Mouse (Mus musculus) E14TG2a.4 (cell line): ENCODE data around the gene Gpi1.

Source experiments
- H3K27me3 ChIP-seq: 2 replicates; pipeline ENCODE4 v1.6.1; 2014; ENCODE audit warnings: low read length, control low read depth; ENCODE audit not compliant: insufficient read depth
- H3K36me3 ChIP-seq: 2 replicates; pipeline ENCODE4 v1.6.1; 2014; ENCODE audit warnings: low read length, control low read depth; ENCODE audit not compliant: insufficient read depth
- H3K4me1 ChIP-seq: replicated peaks from 2 replicates; pipeline ENCODE4 v1.6.1; 2014; ENCODE audit warnings: low read depth, low read length, control low read depth
- H3K4me3 ChIP-seq: replicated peaks from 2 replicates; pipeline ENCODE4 v1.5.1; 2014; ENCODE audit warnings: mild to moderate bottlenecking, low read length
- H3K9me3 ChIP-seq: 2 replicates; pipeline ENCODE4 v1.6.1; 2014; ENCODE audit warnings: low read length, control low read depth
- CTCF ChIP-seq: conservative IDR thresholded peaks from 2 replicates; pipeline ENCODE4 v1.5.1; 2014; ENCODE audit warnings: low read length
- NANOG ChIP-seq: IDR thresholded peaks from 2 replicates; pipeline ENCODE4 v1.6.1; 2014; ENCODE audit warnings: borderline replicate concordance, low read length, mixed read lengths
- POU5F1 ChIP-seq: IDR thresholded peaks from 2 replicates; pipeline ENCODE4 v1.6.1; 2014; ENCODE audit warnings: low read length, borderline replicate concordance

The Gpi1 gene

DNA sequence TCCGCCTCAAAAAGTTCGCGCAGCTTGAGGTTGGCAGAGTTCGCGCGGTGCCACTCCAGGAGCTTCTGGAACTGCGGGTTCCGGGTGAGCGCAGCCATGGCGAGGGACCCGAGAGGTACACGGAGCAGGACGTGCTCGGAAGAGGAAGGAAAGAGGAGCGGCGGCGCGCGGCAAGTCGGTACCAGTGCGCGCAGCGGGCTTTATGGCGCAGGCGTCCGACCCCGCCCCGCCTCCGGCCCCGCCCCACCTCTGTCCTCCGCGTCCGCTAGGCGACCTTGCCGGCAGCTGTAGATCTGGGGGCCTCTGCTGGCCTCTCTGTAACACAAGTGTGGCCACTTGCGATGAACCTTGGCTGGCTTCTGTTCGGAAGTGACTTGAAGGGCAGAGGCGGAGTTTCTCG is at the start of gene Gpi1:
Gene Gpi1, minus strand, starts transcription at position 221 of the 400 bp plus-strand sequence.
- peaks cover 74% of the 10 kb centered on the region for H3K4me1 ChIP-seq
- peak within 1 kb of the TSS; percentile 95 for H3K4me3 ChIP-seq
- H3K36me3 ChIP-seq = peaks cover 54% of the 10 kb centered on the region
- H3K27me3 ChIP-seq = no peaks in the 10 kb centered on the region
- no peak for TF ChIP-seq POU5F1
- TF ChIP-seq CTCF = no peak
- no peak for TF ChIP-seq NANOG
- no peaks in the 10 kb centered on the region for H3K9me3 ChIP-seq

DNA sequence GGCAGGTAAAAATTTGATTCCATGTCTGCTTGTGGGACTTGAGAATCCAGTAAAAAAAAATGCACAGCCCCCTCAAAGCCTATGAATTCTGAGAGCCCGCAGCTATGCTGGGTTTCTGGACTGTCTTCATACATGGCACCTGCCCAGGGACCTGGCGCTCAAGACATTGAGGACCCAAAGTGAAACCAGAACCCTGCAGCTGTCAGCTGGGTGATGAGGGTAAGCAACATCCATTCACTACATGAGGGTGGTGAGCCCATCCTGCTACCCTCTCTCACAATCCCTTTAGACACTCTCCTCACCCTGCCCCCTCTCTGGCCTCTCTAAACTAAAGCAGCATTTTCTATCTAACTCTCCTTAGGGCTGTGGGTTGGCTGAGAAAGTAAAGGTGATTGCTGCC is 47.5 kb upstream of the Gpi1 start:
- peaks cover 4% of the 10 kb centered on the region; the same call in 1 of the 2 replicates for H3K36me3 ChIP-seq
- H3K4me1 ChIP-seq = peaks cover 18% of the 10 kb centered on the region
- TF ChIP-seq CTCF = no peak
- TF ChIP-seq POU5F1 = no peak
- TF ChIP-seq NANOG = no peak
- no peaks in the 10 kb centered on the region for H3K27me3 ChIP-seq
- H3K4me3 ChIP-seq = no peak overlapping the region
- H3K9me3 ChIP-seq = no peaks in the 10 kb centered on the region

DNA sequence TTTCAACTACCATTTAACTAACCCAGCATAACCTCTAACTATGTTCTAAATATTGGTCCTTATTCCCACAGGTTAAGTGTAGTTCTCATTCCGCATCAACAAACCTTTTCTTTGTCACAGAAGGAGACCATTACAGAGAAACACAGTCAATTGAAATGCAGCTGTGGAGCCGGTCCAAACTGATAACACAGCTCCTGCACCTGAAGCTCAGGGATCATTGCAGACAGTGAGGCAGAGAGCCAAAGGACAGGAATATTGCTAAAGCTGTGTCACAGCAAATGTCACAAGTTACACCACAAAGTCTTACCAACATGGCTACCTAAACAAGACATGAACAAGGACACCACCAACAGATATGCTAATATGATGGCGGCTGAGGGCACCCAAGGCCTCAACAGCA is 45.9 kb upstream of the Gpi1 start:
- Histone ChIP-seq H3K36me3 (peaks cover 4% of the 10 kb centered on the region; the same call in 1 of the 2 replicates), H3K9me3 (no peaks in the 10 kb centered on the region), H3K27me3 (no peaks in the 10 kb centered on the region), H3K4me1 (peaks cover 31% of the 10 kb centered on the region), H3K4me3 (no peak overlapping the region)
- no peak for TF ChIP-seq POU5F1
- TF ChIP-seq CTCF = no peak
- TF ChIP-seq NANOG = no peak

DNA sequence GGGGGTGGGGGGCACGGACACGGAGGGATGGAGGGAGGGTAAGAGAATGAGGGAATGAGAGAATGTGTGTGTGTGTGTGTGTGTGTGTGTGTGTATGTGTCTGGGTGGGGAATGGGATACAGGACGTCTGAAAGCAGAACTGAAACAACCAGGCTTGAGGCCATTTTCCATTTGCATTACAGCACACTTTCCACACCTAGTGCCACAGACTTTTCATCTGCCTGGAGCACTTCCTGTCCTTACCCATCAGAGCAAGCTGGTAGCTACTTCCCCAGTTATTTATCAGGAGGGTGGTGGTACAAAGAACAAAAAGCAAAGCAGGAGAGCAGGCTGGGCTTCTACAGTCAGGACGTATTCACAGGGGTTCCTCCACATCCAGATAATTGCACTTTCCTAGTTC is 42.3 kb upstream of the Gpi1 start:
- no peak overlapping the region for H3K4me3 ChIP-seq
- H3K27me3 ChIP-seq = no peaks in the 10 kb centered on the region
- H3K9me3 ChIP-seq = no peaks in the 10 kb centered on the region
- TF ChIP-seq NANOG (no peak), POU5F1 (no peak), CTCF (no peak)
- H3K36me3 ChIP-seq = peaks cover 4% of the 10 kb centered on the region; the same call in 1 of the 2 replicates
- H3K4me1 ChIP-seq = peaks cover 58% of the 10 kb centered on the region

GRCm38 (mm10) chr7:34268463-34268862 is 38.3 kb upstream of the Gpi1 start:
- Histone ChIP-seq H3K9me3 (no peaks in the 10 kb centered on the region), H3K36me3 (peaks cover 3% of the 10 kb centered on the region), H3K4me3 (no peak overlapping the region), H3K4me1 (peaks cover 64% of the 10 kb centered on the region), H3K27me3 (no peaks in the 10 kb centered on the region)
- TF ChIP-seq NANOG (no peak), POU5F1 (no peak), CTCF (no peak)

GRCm38 (mm10) chr7:34266421-34266820 is 36.3 kb upstream of the Gpi1 start:
- Histone ChIP-seq H3K4me3 (no peak overlapping the region), H3K27me3 (no peaks in the 10 kb centered on the region), H3K4me1 (peaks cover 47% of the 10 kb centered on the region), H3K9me3 (no peaks in the 10 kb centered on the region), H3K36me3 (peaks cover 20% of the 10 kb centered on the region)
- no peak for TF ChIP-seq CTCF
- TF ChIP-seq POU5F1 = no peak
- TF ChIP-seq NANOG = no peak

DNA sequence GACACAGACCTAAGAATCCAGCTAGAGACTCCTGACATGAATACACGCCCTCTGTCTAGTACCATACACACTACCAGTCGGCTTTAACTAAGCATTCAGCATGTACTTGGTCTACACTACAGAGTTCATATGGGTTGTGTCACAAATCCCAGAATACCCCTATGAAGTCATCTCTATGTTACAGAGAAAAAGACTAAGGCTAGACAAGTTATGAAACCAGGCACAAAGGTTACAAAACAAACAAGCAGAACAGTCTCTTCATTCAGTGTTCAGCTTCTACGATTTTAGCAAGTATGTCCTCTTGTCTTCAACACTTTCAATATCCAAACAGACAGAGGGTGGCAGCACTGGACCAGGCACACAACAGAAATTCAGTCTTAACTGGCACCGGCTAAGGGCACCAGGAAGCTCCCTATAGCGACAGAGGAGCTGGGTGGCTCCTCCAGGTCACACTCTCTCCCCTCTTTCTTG is 35.8 kb upstream of the Gpi1 start:
- Histone ChIP-seq H3K9me3 (no peaks in the 10 kb centered on the region), H3K4me1 (peaks cover 42% of the 10 kb centered on the region), H3K4me3 (no peak overlapping the region), H3K27me3 (no peaks in the 10 kb centered on the region), H3K36me3 (peaks cover 25% of the 10 kb centered on the region)
- no peak for TF ChIP-seq CTCF
- no peak for TF ChIP-seq NANOG
- no peak for TF ChIP-seq POU5F1

GRCm38 (mm10) chr7:34263437-34263836 is 33.3 kb upstream of the Gpi1 start:
- peaks cover 26% of the 10 kb centered on the region for H3K4me1 ChIP-seq
- peaks cover 47% of the 10 kb centered on the region for H3K36me3 ChIP-seq
- no peak for TF ChIP-seq NANOG
- H3K9me3 ChIP-seq = no peaks in the 10 kb centered on the region
- no peaks in the 10 kb centered on the region for H3K27me3 ChIP-seq
- H3K4me3 ChIP-seq = no peak overlapping the region

- TF ChIP-seq CTCF = no peak
- H3K36me3 ChIP-seq = peaks cover 90% of the 10 kb centered on the region
- no peaks in the 10 kb centered on the region for H3K9me3 ChIP-seq
- H3K27me3 ChIP-seq = no peaks in the 10 kb centered on the region
- H3K4me1 ChIP-seq = peaks cover 13% of the 10 kb centered on the region; the same call in 1 of the 2 replicates
- H3K4me3 ChIP-seq = no peak overlapping the region
These were observed 28.3 kb upstream of the Gpi1 start for GRCm38 (mm10) chr7:34258407-34258806.
